Mouse (Mus musculus): ENCODE measurements around the gene Chst1. TPM values are rescaled to one million over a fixed set of nuclear protein-coding genes. Genes with fewer than 3 reads are reported as not detected.

Chst1 gene
- polyA plus RNA-seq, 1 experiment: not detected

DNA sequence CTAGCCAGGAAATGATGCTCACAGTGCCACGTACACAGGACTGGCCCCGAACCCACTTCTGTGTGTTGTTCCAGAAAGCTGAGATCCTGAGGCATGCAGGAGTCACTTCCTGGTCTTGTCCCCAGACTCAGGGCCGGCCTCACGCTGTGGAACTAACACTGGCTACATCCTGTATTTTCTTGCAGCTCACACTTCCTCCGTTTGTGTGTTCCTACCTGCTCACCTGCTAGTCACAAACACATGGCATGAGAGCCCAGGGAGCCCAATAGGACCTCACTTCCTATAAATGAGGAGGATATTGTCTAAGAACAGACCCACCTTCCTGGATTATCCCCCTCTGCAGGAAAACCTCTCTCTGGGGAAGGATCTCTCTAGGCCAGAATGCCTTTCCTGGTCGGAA, 18.5 kb downstream of the Chst1 start:
- 82% methylated on average over 6 of the region's 6 CpGs for WGBS
- Histone ChIP-seq H3K4me1 (ENCODE audit: control insufficient read depth, insufficient read depth, low read length) (peaks cover 8% of the 10 kb centered on the region), H3K27ac (ENCODE audit: insufficient read depth, low read depth, low read length) (no peak overlapping the region), H3K4me3 (ENCODE audit: insufficient read depth, low read depth, low read length) (no peak overlapping the region)
- no peak for TF ChIP-seq CTCF (IDR thresholded peaks at IDR 0.05; ENCODE audit: insufficient read depth, low read depth, low read length)
- no peak for TF ChIP-seq POLR2A (IDR thresholded peaks at IDR 0.05; ENCODE audit: insufficient read depth, low read depth, low read length)

DNA sequence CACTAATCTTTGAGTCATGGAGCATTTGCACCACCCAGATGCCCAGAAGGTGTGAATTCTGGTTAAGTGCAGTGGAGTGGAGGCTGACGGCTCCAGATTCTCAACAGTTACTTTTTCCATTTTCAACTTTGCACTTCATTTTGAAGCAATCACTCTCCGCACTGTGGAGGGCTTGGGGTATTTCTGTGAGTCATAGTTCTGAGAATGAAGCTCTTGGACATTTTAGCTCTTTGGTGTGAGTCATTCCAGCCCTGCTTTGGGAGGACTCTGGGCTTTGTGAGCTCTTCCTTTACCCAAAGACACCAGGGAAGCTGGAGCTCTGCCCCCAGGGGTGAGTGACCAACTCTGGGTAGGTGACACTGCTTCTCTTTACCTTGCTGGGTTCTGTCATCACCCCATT, 28.1 kb downstream of the Chst1 start:
- no peak overlapping the region for H3K27ac ChIP-seq (ENCODE audit: insufficient read depth, low read depth, low read length)
- 54% methylated on average over 2 of the region's 2 CpGs for WGBS

DNA sequence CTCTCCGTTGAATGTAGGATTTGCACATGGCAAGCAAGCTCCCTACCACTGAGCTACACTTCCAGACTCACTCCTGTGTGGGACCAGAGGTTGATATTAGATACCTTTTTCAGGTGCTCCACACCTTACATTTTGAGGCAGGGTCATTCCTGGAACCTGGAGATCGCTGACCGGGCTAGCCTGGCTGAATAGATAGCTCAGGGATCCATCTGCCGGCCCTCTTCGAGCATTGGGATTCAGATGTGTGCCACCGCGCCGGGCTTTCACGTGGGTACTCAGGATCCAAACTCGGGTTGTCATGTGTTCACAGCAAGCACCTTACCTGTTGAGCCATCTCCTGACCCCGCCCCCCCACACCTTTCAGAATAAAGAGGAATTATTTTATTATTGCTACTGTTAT, 31.3 kb downstream of the Chst1 start:
- TF ChIP-seq POLR2A (IDR thresholded peaks at IDR 0.05; ENCODE audit: insufficient read depth, low read depth, low read length): no peak
- TF ChIP-seq CTCF (IDR thresholded peaks at IDR 0.05; ENCODE audit: insufficient read depth, low read depth, low read length): no peak
- WGBS: 91% methylated on average over 11 of the region's 11 CpGs
- Histone ChIP-seq H3K4me1 (ENCODE audit: control insufficient read depth, insufficient read depth, low read length) (no peaks in the 10 kb centered on the region), H3K27ac (ENCODE audit: insufficient read depth, low read depth, low read length) (no peak overlapping the region), H3K4me3 (ENCODE audit: insufficient read depth, low read depth, low read length) (no peak overlapping the region)

More for the DNA sequence above, 28.1 kb downstream of the Chst1 start:
- Histone ChIP-seq H3K4me1 (ENCODE audit: control insufficient read depth, insufficient read depth, low read length) (no peaks in the 10 kb centered on the region), H3K4me3 (ENCODE audit: insufficient read depth, low read depth, low read length) (no peak overlapping the region)
- TF ChIP-seq CTCF (IDR thresholded peaks at IDR 0.05; ENCODE audit: insufficient read depth, low read depth, low read length): no peak
- TF ChIP-seq POLR2A (IDR thresholded peaks at IDR 0.05; ENCODE audit: insufficient read depth, low read depth, low read length): no peak

DNA sequence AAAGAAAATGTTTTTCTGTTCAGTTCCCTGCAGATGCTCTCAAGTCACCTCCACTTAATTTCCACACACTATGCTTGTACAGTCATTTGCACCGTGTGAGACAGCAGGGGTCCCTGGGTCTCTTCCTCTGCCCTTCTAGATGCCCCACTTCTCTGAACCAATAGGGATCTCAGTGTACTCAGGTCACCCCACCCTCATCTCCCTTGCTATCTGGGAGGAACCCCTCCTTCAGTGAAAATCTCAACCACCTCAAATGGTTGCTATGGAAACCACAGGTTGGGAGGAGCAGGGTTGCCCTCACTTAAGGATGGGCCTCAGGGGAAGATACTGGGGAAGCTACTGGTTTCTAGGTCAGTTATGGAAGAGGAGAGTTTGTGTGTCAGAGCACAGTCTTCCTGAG, 32.5 kb downstream of the Chst1 start:
- WGBS: 67% methylated on average over 1 of the region's 1 CpGs
- TF ChIP-seq CTCF (IDR thresholded peaks at IDR 0.05; ENCODE audit: insufficient read depth, low read depth, low read length) (no peak), POLR2A (IDR thresholded peaks at IDR 0.05; ENCODE audit: insufficient read depth, low read depth, low read length) (no peak)
- Histone ChIP-seq H3K4me3 (ENCODE audit: insufficient read depth, low read depth, low read length) (no peak overlapping the region), H3K4me1 (ENCODE audit: control insufficient read depth, insufficient read depth, low read length) (no peaks in the 10 kb centered on the region), H3K27ac (ENCODE audit: insufficient read depth, low read depth, low read length) (no peak overlapping the region)

DNA sequence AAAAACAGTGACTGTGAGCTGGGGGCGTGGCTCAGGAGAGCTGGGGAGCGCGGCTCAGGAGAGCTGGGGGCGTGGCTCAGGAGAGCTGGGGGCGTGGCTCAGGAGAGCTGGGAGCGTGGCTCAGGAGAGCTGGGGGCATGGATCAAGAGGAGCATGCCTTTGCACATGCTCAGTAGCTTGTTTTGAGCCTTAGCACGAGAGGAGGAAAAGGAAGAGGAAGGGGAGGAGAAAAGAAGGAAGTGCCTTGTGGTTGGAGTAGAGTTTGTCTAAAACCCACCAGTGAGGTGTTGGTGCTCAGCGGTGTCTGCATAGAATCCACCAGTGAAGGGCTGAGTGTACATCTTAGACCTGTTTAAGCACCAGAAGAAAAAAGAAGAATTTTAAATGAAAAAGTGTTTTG, 41.0 kb downstream of the Chst1 start:
- WGBS: 32% methylated on average over 8 of the region's 8 CpGs
- Histone ChIP-seq H3K4me3 (ENCODE audit: insufficient read depth, low read depth, low read length) (no peak overlapping the region), H3K4me1 (ENCODE audit: control insufficient read depth, insufficient read depth, low read length) (no peaks in the 10 kb centered on the region), H3K27ac (ENCODE audit: insufficient read depth, low read depth, low read length) (no peak overlapping the region)
- no peak for TF ChIP-seq POLR2A (IDR thresholded peaks at IDR 0.05; ENCODE audit: insufficient read depth, low read depth, low read length)
- no peak for TF ChIP-seq CTCF (IDR thresholded peaks at IDR 0.05; ENCODE audit: insufficient read depth, low read depth, low read length)

DNA sequence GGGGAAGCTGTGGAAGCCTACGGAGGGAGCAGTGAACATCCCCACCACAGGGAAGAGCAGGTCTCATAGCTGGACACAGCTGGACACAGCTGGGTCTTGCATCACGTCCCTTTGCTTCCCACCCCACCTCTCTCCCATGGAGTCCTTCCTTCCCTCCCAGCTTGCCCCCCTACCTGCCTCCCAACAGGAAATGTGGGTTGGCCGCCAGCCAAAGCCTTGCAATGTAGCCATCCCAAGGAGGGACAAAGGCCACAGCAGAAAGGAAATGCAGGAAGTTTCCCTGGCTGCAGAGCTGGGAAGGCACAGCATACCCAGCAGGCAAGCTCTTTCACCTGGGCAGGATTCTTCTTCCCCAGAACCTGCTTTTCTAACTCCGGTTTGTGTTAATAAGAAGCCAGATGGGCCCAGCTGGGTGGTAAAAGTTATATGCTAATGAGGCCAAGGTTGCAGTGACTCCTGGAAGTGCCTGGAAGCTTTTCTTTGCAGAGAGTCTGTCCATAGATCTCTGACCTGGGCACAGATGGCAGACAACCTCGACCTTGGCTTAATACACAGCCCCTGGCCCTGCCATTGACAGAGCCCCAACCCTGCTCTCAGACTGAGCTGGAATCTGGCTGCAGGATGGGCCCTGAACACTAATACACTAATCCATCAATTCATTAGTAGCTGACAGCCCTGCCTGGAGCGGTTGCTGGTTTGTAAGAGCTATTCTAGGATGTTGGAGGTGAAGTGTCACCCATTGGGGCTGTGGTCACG, 46.0 kb downstream of the Chst1 start:
- Histone ChIP-seq H3K27ac (ENCODE audit: insufficient read depth, low read depth, low read length) (no peak overlapping the region), H3K4me1 (ENCODE audit: control insufficient read depth, insufficient read depth, low read length) (peaks cover 5% of the 10 kb centered on the region; the same call in 1 of the 2 replicates), H3K4me3 (ENCODE audit: insufficient read depth, low read depth, low read length) (no peak overlapping the region)
- no peak for TF ChIP-seq CTCF (IDR thresholded peaks at IDR 0.05; ENCODE audit: insufficient read depth, low read depth, low read length)
- no peak for TF ChIP-seq POLR2A (IDR thresholded peaks at IDR 0.05; ENCODE audit: insufficient read depth, low read depth, low read length)
- 68% methylated on average over 7 of the region's 7 CpGs for WGBS

DNA sequence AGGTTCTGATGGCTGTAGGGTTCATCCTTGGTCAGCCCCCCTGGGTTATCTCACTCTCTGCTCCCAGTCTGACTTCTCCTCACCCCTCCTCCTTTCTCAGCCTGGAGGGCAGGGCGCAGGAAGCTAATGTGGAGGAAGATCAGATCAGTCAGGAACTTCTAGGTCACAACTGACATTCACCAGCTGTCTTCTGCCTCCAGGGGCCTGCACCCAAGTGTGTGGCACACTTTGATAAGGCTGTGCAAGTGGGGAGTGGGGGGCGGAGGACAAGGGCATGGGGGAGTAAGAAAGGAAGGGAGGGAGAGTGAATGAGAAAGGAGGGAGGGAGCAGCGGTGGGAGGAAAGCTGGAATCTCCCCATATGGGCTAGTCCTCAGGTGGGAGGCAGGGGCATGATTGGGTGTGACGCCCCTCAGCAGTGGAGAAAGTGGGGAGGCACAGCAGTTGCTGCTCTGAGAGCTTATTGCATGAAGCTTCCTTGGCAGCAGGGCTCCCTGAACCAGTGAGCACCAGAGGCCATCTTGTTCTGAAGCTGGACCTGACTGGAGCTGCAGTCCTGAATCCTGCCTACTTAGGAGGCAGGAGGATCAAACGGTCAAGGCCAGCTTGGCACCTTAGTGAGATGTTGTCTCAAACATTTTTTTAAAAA, 49.8 kb downstream of the Chst1 start:
- TF ChIP-seq CTCF (IDR thresholded peaks at IDR 0.05; ENCODE audit: insufficient read depth, low read depth, low read length): no peak
- TF ChIP-seq POLR2A (IDR thresholded peaks at IDR 0.05; ENCODE audit: insufficient read depth, low read depth, low read length): no peak
- Histone ChIP-seq H3K4me1 (ENCODE audit: control insufficient read depth, insufficient read depth, low read length) (peaks cover 5% of the 10 kb centered on the region; the same call in 1 of the 2 replicates), H3K27ac (ENCODE audit: insufficient read depth, low read depth, low read length) (no peak overlapping the region), H3K4me3 (ENCODE audit: insufficient read depth, low read depth, low read length) (no peak overlapping the region)
- WGBS: 76% methylated on average over 5 of the region's 5 CpGs

DNA sequence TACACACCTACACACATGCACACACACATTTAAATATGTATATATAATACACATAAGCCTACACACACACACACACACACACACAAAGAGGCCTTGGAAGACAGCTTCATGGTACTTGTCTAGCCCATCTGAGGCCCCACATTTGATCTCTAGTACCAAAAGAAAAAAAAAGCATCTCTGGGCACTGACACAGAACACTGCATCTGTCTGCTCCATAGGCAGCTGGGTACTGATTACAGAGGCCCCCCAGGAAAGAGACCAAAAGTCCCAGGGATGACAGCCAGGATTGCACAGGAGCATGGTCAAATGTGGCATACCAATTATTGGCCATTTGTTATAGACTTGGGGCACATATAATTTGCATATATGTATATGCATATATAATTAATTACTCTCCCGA, 50.9 kb downstream of the Chst1 start:
- Histone ChIP-seq H3K4me3 (ENCODE audit: insufficient read depth, low read depth, low read length) (no peak overlapping the region), H3K4me1 (ENCODE audit: control insufficient read depth, insufficient read depth, low read length) (peaks cover 5% of the 10 kb centered on the region; the same call in 1 of the 2 replicates), H3K27ac (ENCODE audit: insufficient read depth, low read depth, low read length) (no peak overlapping the region)
- 83% methylated on average over 1 of the region's 1 CpGs for WGBS
- TF ChIP-seq CTCF (IDR thresholded peaks at IDR 0.05; ENCODE audit: insufficient read depth, low read depth, low read length) (no peak), POLR2A (IDR thresholded peaks at IDR 0.05; ENCODE audit: insufficient read depth, low read depth, low read length) (no peak)

DNA sequence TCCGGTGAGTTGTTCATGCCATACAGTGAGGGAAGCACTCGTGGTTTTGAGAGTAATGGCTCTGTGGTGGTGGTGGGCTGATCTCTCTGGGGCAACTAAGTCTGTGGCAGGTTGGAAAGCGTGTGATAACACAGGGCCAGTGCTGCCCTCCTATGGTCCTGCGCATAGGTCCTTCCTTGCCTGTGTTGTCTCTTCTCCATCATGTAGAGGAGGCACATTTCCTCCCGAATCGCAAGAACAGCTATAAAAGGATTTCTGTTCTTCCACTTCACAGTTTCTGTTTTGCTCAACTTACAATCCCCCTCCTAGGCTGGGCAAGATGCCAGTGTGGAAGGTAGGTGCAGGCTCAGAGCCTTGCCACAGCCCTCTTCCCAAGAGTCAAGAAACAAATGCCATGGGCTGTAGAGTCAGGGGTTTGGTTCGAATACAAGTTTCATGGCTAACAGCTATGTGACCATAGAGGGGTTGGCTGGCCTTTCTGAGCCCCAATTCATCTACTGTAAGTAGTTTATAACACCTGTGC, 51.8 kb downstream of the Chst1 start:
- Histone ChIP-seq H3K27ac (ENCODE audit: insufficient read depth, low read depth, low read length) (no peak overlapping the region), H3K4me3 (ENCODE audit: insufficient read depth, low read depth, low read length) (no peak overlapping the region), H3K4me1 (ENCODE audit: control insufficient read depth, insufficient read depth, low read length) (peaks cover 5% of the 10 kb centered on the region; the same call in 1 of the 2 replicates)
- TF ChIP-seq CTCF (IDR thresholded peaks at IDR 0.05; ENCODE audit: insufficient read depth, low read depth, low read length) (no peak), POLR2A (IDR thresholded peaks at IDR 0.05; ENCODE audit: insufficient read depth, low read depth, low read length) (no peak)
- WGBS: 76% methylated on average over 7 of the region's 7 CpGs
